Mouse (Mus musculus): Measurements from ENCODE around the gene Mymx. TPM values are rescaled to one million over a fixed set of nuclear protein-coding genes. Genes with fewer than 3 reads are reported as not detected.

The Mymx gene
- polyA plus RNA-seq, 1 experiment from 2014 or later: 1.6 TPM

DNA sequence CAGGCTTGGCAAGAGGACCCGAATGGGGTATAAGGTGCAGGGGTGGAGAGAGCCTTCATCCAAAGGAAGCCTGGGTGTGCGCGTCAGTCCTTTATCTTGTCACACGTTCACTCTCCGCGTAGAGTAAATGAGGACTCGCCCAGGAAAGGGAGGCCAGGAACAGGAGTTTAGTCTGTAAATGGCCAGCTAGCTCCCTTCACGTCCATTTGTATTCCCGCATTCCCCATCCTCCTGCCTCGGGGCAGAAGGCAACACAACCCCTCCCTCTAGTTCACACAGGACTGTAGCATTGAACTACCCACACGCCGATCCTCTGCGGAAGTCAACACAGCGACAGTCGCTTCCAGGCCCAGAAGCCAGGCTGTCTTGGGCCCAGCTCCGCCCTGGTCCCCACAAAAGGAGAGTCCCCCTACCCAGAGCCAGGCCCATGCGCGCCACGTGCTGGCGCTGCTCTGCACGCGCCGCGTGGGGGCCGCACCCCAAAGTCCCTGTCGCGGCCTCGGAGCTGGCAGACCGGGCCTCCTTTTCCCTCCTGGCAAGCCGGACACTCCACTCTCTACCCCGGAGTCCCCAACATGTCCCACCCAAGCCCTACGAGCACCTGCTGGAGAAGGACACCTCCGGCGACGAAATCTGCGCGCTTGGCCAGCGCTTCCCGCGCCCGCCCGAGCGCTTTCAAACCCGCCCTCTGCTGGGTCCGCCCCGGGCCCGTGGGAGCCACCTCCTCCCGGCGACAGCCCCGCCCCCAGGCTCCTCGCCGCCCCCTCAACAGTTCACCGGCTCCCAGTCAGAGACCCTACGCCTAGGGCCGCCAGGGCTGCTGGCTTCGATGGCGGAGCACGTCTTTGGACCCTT lies 6.8 kb downstream of the Mymx start:
- peak; percentile 79 for ATAC-seq (ENCODE audit: low read depth)
- Histone ChIP-seq H3K36me3 (no peaks in the 10 kb centered on the region), H3K27ac (replicated peaks) (peak overlapping the region; percentile 64), H3K9me3 (no peaks in the 10 kb centered on the region), H3K27me3 (peaks cover 23% of the 10 kb centered on the region), H3K4me3 (peak overlapping the region; percentile 45), H3K4me2 (peak overlapping the region; percentile 80), H3K9ac (peak overlapping the region; percentile 65), H3K4me1 (replicated peaks) (peaks cover 73% of the 10 kb centered on the region)
- WGBS: under 1% methylated on average over 54 of the region's 58 CpGs

DNA sequence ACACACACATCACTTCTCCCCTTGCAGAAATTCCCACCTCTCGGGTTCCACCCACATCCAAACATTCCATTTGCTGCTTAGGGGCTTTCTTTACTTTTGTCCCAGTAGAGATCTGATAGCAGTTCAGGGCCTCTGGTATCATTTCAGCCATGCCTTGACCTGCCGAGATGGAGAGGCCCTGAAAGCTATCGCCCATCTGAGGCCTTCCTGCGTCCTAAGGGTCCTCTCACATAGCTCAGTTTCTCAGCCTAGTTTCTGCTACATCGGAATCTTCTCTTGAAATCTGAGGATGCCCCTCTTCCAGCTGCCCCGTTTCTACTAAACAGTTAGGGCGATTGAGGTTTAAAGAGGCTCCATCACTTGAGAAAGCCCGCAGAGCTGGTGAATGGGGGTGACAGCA lies 7.7 kb downstream of the Mymx start:
- Histone ChIP-seq H3K9ac (peak overlapping the region; percentile 65; the same call in 1 of the 2 replicates), H3K4me2 (peak overlapping the region; percentile 80), H3K4me1 (replicated peaks) (peaks cover 65% of the 10 kb centered on the region), H3K27ac (replicated peaks) (no peak overlapping the region), H3K9me3 (no peaks in the 10 kb centered on the region), H3K36me3 (no peaks in the 10 kb centered on the region), H3K4me3 (peak overlapping the region; percentile 45), H3K27me3 (peaks cover 18% of the 10 kb centered on the region)
- 49% methylated on average over 8 of the region's 8 CpGs for WGBS
- no peak for ATAC-seq (ENCODE audit: low read depth)

- no peak overlapping the region for H3K4me3 ChIP-seq
- WGBS: 35% methylated on average over 8 of the region's 8 CpGs
- peak overlapping the region; percentile 80 for H3K4me2 ChIP-seq
- no peak overlapping the region for H3K9ac ChIP-seq
- no peak for ATAC-seq (ENCODE audit: low read depth)
- H3K27ac ChIP-seq (replicated peaks): no peak overlapping the region
- H3K4me1 ChIP-seq (replicated peaks): peaks cover 59% of the 10 kb centered on the region
- no peaks in the 10 kb centered on the region for H3K9me3 ChIP-seq
- H3K27me3 ChIP-seq: peaks cover 18% of the 10 kb centered on the region
- no peaks in the 10 kb centered on the region for H3K36me3 ChIP-seq
These were observed 8.4 kb downstream of the Mymx start for GRCm38 (mm10) chr17:45593479-45593878.

DNA sequence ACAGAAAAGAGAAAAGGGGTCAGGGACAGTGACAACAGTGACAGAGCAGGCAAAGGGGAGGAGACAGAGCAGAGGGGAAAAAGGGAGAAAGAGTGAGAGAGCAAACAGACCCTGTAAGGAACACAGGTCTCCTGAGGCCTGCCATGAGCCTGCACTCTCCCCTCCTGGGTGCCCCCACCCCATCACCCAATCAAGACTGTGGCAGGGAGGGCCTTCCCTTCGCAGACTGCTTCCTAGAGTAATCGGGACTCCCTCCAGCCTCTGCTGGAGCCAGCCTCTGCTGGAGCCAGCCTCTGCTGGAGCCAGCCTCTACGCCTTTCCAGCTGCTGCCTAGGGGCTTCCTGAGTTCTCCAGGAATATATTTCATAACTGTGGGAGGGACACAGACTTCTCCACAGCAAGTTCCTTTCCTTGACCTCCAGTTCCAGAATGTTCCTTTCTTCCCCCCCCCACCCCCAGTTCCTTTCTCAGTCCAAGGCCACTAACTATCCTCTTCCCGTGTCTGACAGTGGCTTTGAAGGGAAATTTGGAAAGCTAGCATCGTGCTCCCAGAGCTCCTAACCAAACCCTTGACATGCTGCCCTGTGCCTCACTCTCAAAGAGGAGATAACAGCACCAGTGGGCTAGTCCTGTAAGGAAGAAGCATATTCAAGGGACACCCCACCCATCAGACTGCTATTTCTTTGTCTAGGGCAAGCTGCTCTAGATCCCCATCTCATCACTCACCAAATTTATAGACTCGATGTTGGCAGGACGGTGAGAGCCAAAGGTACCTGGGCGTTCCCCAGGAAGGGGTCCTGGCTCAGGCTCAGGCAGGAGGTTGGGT lies 9.1 kb downstream of the Mymx start:
- Histone ChIP-seq H3K9me3 (no peaks in the 10 kb centered on the region), H3K27me3 (peaks cover 18% of the 10 kb centered on the region), H3K4me2 (peak overlapping the region; percentile 80; the same call in 1 of the 2 replicates), H3K9ac (peak overlapping the region; percentile 47; the same call in 1 of the 2 replicates), H3K4me3 (no peak overlapping the region), H3K4me1 (replicated peaks) (peaks cover 56% of the 10 kb centered on the region), H3K36me3 (no peaks in the 10 kb centered on the region), H3K27ac (replicated peaks) (no peak overlapping the region)
- 63% methylated on average over 8 of the region's 8 CpGs for WGBS
- ATAC-seq (ENCODE audit: low read depth): no peak

GRCm38 (mm10) chr17:45591701-45592605 lies 9.9 kb downstream of the Mymx start:
- Histone ChIP-seq H3K4me1 (replicated peaks) (peaks cover 52% of the 10 kb centered on the region), H3K9me3 (no peaks in the 10 kb centered on the region), H3K27me3 (peaks cover 18% of the 10 kb centered on the region), H3K4me2 (peak overlapping the region; percentile 3; the same call in 1 of the 2 replicates), H3K4me3 (no peak overlapping the region), H3K36me3 (peaks cover 3% of the 10 kb centered on the region; the same call in 1 of the 2 replicates), H3K27ac (replicated peaks) (no peak overlapping the region), H3K9ac (peak overlapping the region; percentile 47)
- WGBS: 56% methylated on average over 16 of the region's 16 CpGs
- ATAC-seq (ENCODE audit: low read depth): no peak

- 88% methylated on average over 6 of the region's 6 CpGs for WGBS
- peaks cover 18% of the 10 kb centered on the region for H3K27me3 ChIP-seq
- peaks cover 10% of the 10 kb centered on the region; the same call in 1 of the 2 replicates for H3K36me3 ChIP-seq
These were observed 11.5 kb downstream of the Mymx start for GRCm38 (mm10) chr17:45590410-45590809.

DNA sequence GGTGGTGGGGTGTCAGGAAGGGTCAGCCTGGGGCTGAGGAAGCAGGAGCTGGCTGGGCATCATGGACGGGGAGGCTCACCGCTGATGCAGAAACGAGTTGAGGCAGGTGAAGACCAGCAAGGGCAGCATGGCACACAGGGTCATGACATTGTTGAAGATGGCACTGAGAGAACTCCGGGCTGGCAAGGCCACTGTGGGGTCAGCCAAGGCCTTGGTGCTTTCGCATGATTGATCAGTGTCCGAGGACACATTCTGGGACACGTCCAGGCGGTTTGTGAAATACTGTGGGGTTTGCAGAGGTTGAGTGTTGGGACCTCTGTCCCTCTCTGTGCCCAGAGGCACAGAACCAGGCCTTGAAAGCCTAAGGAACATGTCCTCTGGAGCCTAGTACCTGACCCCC lies 12.1 kb downstream of the Mymx start:
- H3K9me3 ChIP-seq: no peaks in the 10 kb centered on the region
- no peak overlapping the region for H3K4me2 ChIP-seq
- peaks cover 39% of the 10 kb centered on the region for H3K4me1 ChIP-seq (replicated peaks)
- peaks cover 18% of the 10 kb centered on the region for H3K27me3 ChIP-seq
- WGBS: 96% methylated on average over 8 of the region's 8 CpGs
- no peak for ATAC-seq (ENCODE audit: low read depth)
- H3K36me3 ChIP-seq: peaks cover 10% of the 10 kb centered on the region; the same call in 1 of the 2 replicates
- H3K27ac ChIP-seq (replicated peaks): no peak overlapping the region
- H3K9ac ChIP-seq: no peak overlapping the region
- H3K4me3 ChIP-seq: no peak overlapping the region

More at GRCm38 (mm10) chr17:45590410-45590809, 11.5 kb downstream of the Mymx start:
- Histone ChIP-seq H3K27ac (replicated peaks) (no peak overlapping the region), H3K4me3 (no peak overlapping the region), H3K9me3 (no peaks in the 10 kb centered on the region), H3K4me1 (replicated peaks) (peaks cover 39% of the 10 kb centered on the region), H3K9ac (no peak overlapping the region), H3K4me2 (no peak overlapping the region)
- no peak for ATAC-seq (ENCODE audit: low read depth)

DNA sequence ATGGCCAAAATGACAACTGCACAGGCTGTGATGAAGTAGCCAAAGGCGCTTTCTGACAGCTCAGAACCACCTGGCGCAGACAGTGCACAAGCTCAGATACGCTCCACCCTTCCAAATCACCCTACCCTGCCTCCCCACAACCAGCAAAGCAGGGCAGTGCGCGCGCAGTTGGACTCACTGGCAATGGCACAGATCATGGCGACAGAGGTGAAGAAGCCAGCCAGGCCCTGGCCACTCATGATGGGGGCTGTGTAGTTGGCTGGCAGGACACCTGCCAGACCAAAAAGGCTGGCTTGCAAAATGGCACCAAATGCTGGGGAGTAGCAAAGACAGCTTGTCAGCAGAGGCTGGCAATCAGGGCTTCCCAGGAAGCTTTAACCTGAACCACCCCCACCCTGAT lies 12.7 kb downstream of the Mymx start:
- ATAC-seq (ENCODE audit: low read depth): no peak
- H3K36me3 ChIP-seq: peaks cover 10% of the 10 kb centered on the region; the same call in 1 of the 2 replicates
- no peaks in the 10 kb centered on the region for H3K9me3 ChIP-seq
- WGBS: 96% methylated on average over 7 of the region's 7 CpGs
- H3K9ac ChIP-seq: no peak overlapping the region
- no peak overlapping the region for H3K4me3 ChIP-seq
- H3K27ac ChIP-seq (replicated peaks): no peak overlapping the region
- peaks cover 39% of the 10 kb centered on the region for H3K4me1 ChIP-seq (replicated peaks)
- no peak overlapping the region for H3K4me2 ChIP-seq
- H3K27me3 ChIP-seq: peaks cover 13% of the 10 kb centered on the region

- Histone ChIP-seq H3K27me3 (peaks cover 4% of the 10 kb centered on the region; the same call in 1 of the 2 replicates), H3K27ac (replicated peaks) (no peak overlapping the region), H3K9ac (no peak overlapping the region), H3K4me2 (no peak overlapping the region), H3K4me3 (no peak overlapping the region), H3K4me1 (replicated peaks) (peaks cover 33% of the 10 kb centered on the region), H3K9me3 (no peaks in the 10 kb centered on the region), H3K36me3 (peaks cover 10% of the 10 kb centered on the region; the same call in 1 of the 2 replicates)
- 90% methylated on average over 7 of the region's 7 CpGs for WGBS
- no peak for ATAC-seq (ENCODE audit: low read depth)
These were observed 13.5 kb downstream of the Mymx start for GRCm38 (mm10) chr17:45588370-45588769.

DNA sequence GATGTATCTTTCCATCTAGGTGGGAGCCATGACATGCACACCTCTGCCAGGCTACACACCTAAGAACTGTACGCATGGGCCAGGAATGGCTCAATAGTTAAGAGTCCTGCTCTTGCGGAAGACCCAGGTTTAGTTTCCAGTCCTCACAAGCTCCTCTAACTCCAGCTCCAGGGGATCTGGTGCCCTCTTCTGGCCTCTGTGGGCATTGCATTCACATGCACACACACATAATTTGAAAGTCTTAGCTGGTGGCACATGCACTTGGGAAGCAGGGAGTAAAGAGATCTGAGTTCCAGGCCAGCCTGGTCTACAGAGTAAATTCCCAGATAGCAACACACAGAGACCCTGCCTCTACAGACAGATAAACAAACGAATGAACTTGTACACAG lies 15.5 kb downstream of the Mymx start:
- ATAC-seq (ENCODE audit: low read depth): no peak
- WGBS: 95% methylated on average over 3 of the region's 3 CpGs
- H3K4me2 ChIP-seq: no peak overlapping the region
- no peaks in the 10 kb centered on the region for H3K9me3 ChIP-seq
- H3K9ac ChIP-seq: no peak overlapping the region
- peaks cover 19% of the 10 kb centered on the region for H3K4me1 ChIP-seq (replicated peaks)
- H3K27me3 ChIP-seq: no peaks in the 10 kb centered on the region
- H3K27ac ChIP-seq (replicated peaks): no peak overlapping the region
- H3K4me3 ChIP-seq: no peak overlapping the region
- H3K36me3 ChIP-seq: peaks cover 10% of the 10 kb centered on the region; the same call in 1 of the 2 replicates

DNA sequence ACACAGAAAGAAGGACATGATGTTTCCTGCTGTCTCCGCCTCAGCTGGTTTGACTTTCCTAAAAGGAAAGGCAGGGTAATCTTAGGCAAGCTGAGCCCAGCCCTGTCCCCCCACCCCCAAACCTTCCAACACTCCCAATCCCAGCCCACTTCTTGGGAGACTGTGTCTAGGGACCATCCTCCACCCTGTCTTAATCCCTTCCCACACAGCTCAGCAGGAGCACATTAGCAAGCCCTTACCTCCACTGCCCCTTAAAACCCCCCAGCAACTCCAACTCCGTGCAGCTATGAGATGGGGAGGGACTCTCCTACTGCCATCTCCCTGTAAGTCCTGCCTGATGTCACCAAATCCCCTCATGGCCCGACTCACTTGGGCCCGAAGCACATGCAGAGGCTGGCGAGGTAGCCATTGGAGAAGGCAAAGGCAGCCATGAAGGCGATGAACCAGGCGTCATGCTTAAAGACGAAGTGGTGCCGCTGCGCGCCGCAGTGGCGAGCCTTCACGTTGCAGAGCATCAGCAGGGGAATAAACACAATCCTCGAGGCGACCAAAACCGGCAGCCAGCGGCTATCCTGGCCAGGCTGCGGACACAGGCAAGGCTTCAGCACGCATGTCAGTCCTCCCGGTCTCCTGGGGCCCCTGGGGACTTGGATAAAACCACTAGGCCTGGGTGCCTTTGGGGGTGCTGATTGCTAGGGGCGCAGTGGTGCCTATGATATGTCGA lies 16.0 kb downstream of the Mymx start:
- 81% methylated on average over 23 of the region's 23 CpGs for WGBS
- Histone ChIP-seq H3K4me1 (replicated peaks) (peaks cover 23% of the 10 kb centered on the region), H3K9me3 (no peaks in the 10 kb centered on the region), H3K4me3 (no peak overlapping the region), H3K36me3 (peaks cover 10% of the 10 kb centered on the region; the same call in 1 of the 2 replicates), H3K9ac (peak overlapping the region; percentile 41; the same call in 1 of the 2 replicates), H3K27me3 (no peaks in the 10 kb centered on the region), H3K27ac (replicated peaks) (peak overlapping the region; percentile 68; the same call in 1 of the 2 replicates), H3K4me2 (no peak overlapping the region)
- ATAC-seq (ENCODE audit: low read depth): no peak
